Mouse (Mus musculus) liver, embryonic 15.5 days (tissue): Measurements from ENCODE around the gene Glis1. TPM values are rescaled to one million over a fixed set of nuclear protein-coding genes. Genes with fewer than 3 reads are reported as not detected.

Source experiments
- ATAC-seq: fragments of 200-750 bp; cut with Nextera tagmentation; 2 replicates; pipeline ENCODE4 v1.8.0; 2017; ENCODE audit warnings: moderate number of reproducible peaks, mild to moderate bottlenecking, moderate library complexity; ENCODE audit not compliant: insufficient read depth
- H3K27ac ChIP-seq: fragments of 300-500 bp; sonication (generic); replicated peaks from 2 replicates; pipeline ENCODE4 v1.5.1; 2015; ENCODE audit warnings: mild to moderate bottlenecking, inconsistent platforms
- H3K27me3 ChIP-seq: fragments of 300-500 bp; sonication (generic); 2 replicates; pipeline ENCODE4 v1.6.1; 2015; ENCODE audit warnings: mild to moderate bottlenecking, inconsistent platforms
- H3K36me3 ChIP-seq: fragments of 300-500 bp; sonication (generic); replicated peaks from 2 replicates; pipeline ENCODE4 v1.6.1; 2015; ENCODE audit warnings: moderate library complexity, mild to moderate bottlenecking, inconsistent platforms
- H3K4me1 ChIP-seq: fragments of 300-500 bp; sonication (generic); replicated peaks from 2 replicates; pipeline ENCODE4 v1.6.1; 2015; ENCODE audit warnings: inconsistent platforms
- H3K4me2 ChIP-seq: fragments of 300-500 bp; sonication (generic); 2 replicates; pipeline ENCODE4 v1.6.1; 2015; ENCODE audit warnings: moderate library complexity, mild to moderate bottlenecking, inconsistent platforms
- H3K4me3 ChIP-seq: fragments of 300-500 bp; sonication (generic); replicated peaks from 2 replicates; pipeline ENCODE4 v1.5.1; 2015; ENCODE audit warnings: mild to moderate bottlenecking, inconsistent platforms
- H3K9ac ChIP-seq: fragments of 300-500 bp; sonication (generic); 2 replicates; pipeline ENCODE4 v1.6.1; 2015; ENCODE audit warnings: moderate library complexity, mild to moderate bottlenecking, inconsistent platforms
- H3K9me3 ChIP-seq: fragments of 300-500 bp; sonication (generic); replicated peaks from 2 replicates; pipeline ENCODE4 v1.6.1; 2016; ENCODE audit warnings: inconsistent platforms
- WGBS: fragments of 180-500 bp; shearing (Covaris S2); methylation state at CpG from one replicate; pipeline ENCODE4 v1.1.7; 2015; ENCODE audit warnings: mixed read lengths; ENCODE audit not compliant: insufficient replicate concordance; 5-methylcytosine and 5-hydroxymethylcytosine counted together
- polyA plus RNA-seq: library from polyadenylated mRNA; unstranded; fragments of >200 nt; fragmentation: Nextera tagmentation; extraction: Ambion mirVana; gene quantifications from 2 replicates; pipeline ENCODE4 v1.2.1, GENCODE M21; 2015

Glis1 gene
- polyA plus RNA-seq, 1 experiment from 2014 or later, result 0.14 TPM

GRCm38 (mm10) chr4:107624951-107625350 lies 190.6 kb downstream of the Glis1 start:
- Histone ChIP-seq H3K27ac (no peak overlapping the region), H3K9ac (no peak overlapping the region), H3K9me3 (no peaks in the 10 kb centered on the region), H3K4me1 (no peaks in the 10 kb centered on the region), H3K36me3 (no peaks in the 10 kb centered on the region), H3K4me3 (no peak overlapping the region), H3K4me2 (no peak overlapping the region), H3K27me3 (peaks cover 11% of the 10 kb centered on the region; the same call in 1 of the 2 replicates)
- ATAC-seq, result no peak
- WGBS, result 60% methylated on average over 5 of the region's 5 CpGs

GRCm38 (mm10) chr4:107628226-107628625 lies 193.8 kb downstream of the Glis1 start:
- H3K4me2 ChIP-seq, result no peak overlapping the region
- ATAC-seq, result no peak
- H3K4me3 ChIP-seq, result no peak overlapping the region
- WGBS, result 26% methylated on average over 4 of the region's 4 CpGs
- no peaks in the 10 kb centered on the region for H3K9me3 ChIP-seq
- no peak overlapping the region for H3K27ac ChIP-seq
- no peaks in the 10 kb centered on the region for H3K4me1 ChIP-seq
- no peak overlapping the region for H3K9ac ChIP-seq
- no peaks in the 10 kb centered on the region for H3K36me3 ChIP-seq
- peaks cover 8% of the 10 kb centered on the region; the same call in 1 of the 2 replicates for H3K27me3 ChIP-seq

- Histone ChIP-seq H3K4me3 (no peak overlapping the region), H3K27ac (no peak overlapping the region), H3K27me3 (peaks cover 8% of the 10 kb centered on the region; the same call in 1 of the 2 replicates), H3K4me2 (no peak overlapping the region), H3K9me3 (no peaks in the 10 kb centered on the region), H3K4me1 (no peaks in the 10 kb centered on the region), H3K36me3 (no peaks in the 10 kb centered on the region), H3K9ac (no peak overlapping the region)
- 70% methylated on average over 17 of the region's 17 CpGs for whole genome bisulfite sequencing
- no peak for ATAC-seq
Measured at GRCm38 (mm10) chr4:107628921-107629411, 194.6 kb downstream of the Glis1 start.

- H3K4me2 ChIP-seq, result no peak overlapping the region
- no peak overlapping the region for H3K9ac ChIP-seq
- WGBS, result 55% methylated on average over 6 of the region's 6 CpGs
- no peaks in the 10 kb centered on the region for H3K9me3 ChIP-seq
- H3K4me1 ChIP-seq, result no peaks in the 10 kb centered on the region
- H3K27ac ChIP-seq, result no peak overlapping the region
- no peaks in the 10 kb centered on the region for H3K27me3 ChIP-seq
- ATAC-seq, result no peak
- no peaks in the 10 kb centered on the region for H3K36me3 ChIP-seq
- no peak overlapping the region for H3K4me3 ChIP-seq
Measured at GRCm38 (mm10) chr4:107634631-107635030, 200.2 kb downstream of the Glis1 start.

- Histone ChIP-seq H3K9me3 (no peaks in the 10 kb centered on the region), H3K4me3 (no peak overlapping the region), H3K9ac (no peak overlapping the region), H3K27me3 (no peaks in the 10 kb centered on the region), H3K4me2 (no peak overlapping the region), H3K27ac (no peak overlapping the region), H3K4me1 (no peaks in the 10 kb centered on the region), H3K36me3 (no peaks in the 10 kb centered on the region)
- 54% methylated on average over 6 of the region's 6 CpGs for WGBS
- ATAC-seq, result no peak; the same call in 1 of the 2 replicates
Measured at GRCm38 (mm10) chr4:107636099-107636498, 201.7 kb downstream of the Glis1 start.

GRCm38 (mm10) chr4:107637670-107638069 lies 203.3 kb downstream of the Glis1 start:
- no peak overlapping the region for H3K9ac ChIP-seq
- WGBS, result 40% methylated on average over 3 of the region's 3 CpGs
- no peak for ATAC-seq

GRCm38 (mm10) chr4:107638303-107638702 lies 203.9 kb downstream of the Glis1 start:
- H3K36me3 ChIP-seq, result no peaks in the 10 kb centered on the region
- H3K4me3 ChIP-seq, result no peak overlapping the region
- H3K27me3 ChIP-seq, result no peaks in the 10 kb centered on the region
- H3K27ac ChIP-seq, result no peak overlapping the region
- WGBS, result 72% methylated on average over 10 of the region's 10 CpGs
- H3K9ac ChIP-seq, result no peak overlapping the region
- no peaks in the 10 kb centered on the region for H3K4me1 ChIP-seq
- H3K9me3 ChIP-seq, result no peaks in the 10 kb centered on the region
- ATAC-seq, result no peak
- no peak overlapping the region for H3K4me2 ChIP-seq

More at GRCm38 (mm10) chr4:107637670-107638069, 203.3 kb downstream of the Glis1 start:
- Histone ChIP-seq H3K27me3 (no peaks in the 10 kb centered on the region), H3K9me3 (no peaks in the 10 kb centered on the region), H3K4me2 (no peak overlapping the region), H3K27ac (no peak overlapping the region), H3K36me3 (no peaks in the 10 kb centered on the region), H3K4me3 (no peak overlapping the region), H3K4me1 (no peaks in the 10 kb centered on the region)

GRCm38 (mm10) chr4:107641624-107642023 lies 207.2 kb downstream of the Glis1 start:
- WGBS, result 53% methylated on average over 4 of the region's 4 CpGs

GRCm38 (mm10) chr4:107648959-107649485 lies 214.6 kb downstream of the Glis1 start:
- Histone ChIP-seq H3K4me1 (peaks cover 11% of the 10 kb centered on the region), H3K36me3 (no peaks in the 10 kb centered on the region), H3K27ac (no peak overlapping the region), H3K4me3 (no peak overlapping the region), H3K4me2 (no peak overlapping the region), H3K9me3 (no peaks in the 10 kb centered on the region), H3K27me3 (0 out of 2 replicates have a peak, but pooled peaks cover 6% of the 10 kb centered on the region), H3K9ac (no peak overlapping the region)
- ATAC-seq, result no peak
- WGBS, result 51% methylated on average over 5 of the region's 5 CpGs

More at GRCm38 (mm10) chr4:107641624-107642023, 207.2 kb downstream of the Glis1 start:
- Histone ChIP-seq H3K36me3 (no peaks in the 10 kb centered on the region), H3K27ac (no peak overlapping the region), H3K9ac (no peak overlapping the region), H3K4me3 (no peak overlapping the region), H3K4me2 (no peak overlapping the region), H3K9me3 (no peaks in the 10 kb centered on the region), H3K27me3 (no peaks in the 10 kb centered on the region), H3K4me1 (no peaks in the 10 kb centered on the region)
- no peak for ATAC-seq

GRCm38 (mm10) chr4:107651021-107651496 lies 216.7 kb downstream of the Glis1 start:
- no peak for ATAC-seq
- Histone ChIP-seq H3K9ac (no peak overlapping the region), H3K4me1 (peaks cover 11% of the 10 kb centered on the region), H3K27me3 (0 out of 2 replicates have a peak, but pooled peaks cover 6% of the 10 kb centered on the region), H3K9me3 (no peaks in the 10 kb centered on the region), H3K4me2 (no peak overlapping the region), H3K4me3 (no peak overlapping the region), H3K27ac (no peak overlapping the region), H3K36me3 (no peaks in the 10 kb centered on the region)
- 39% methylated on average over 12 of the region's 12 CpGs for WGBS

GRCm38 (mm10) chr4:107652598-107653279 lies 218.3 kb downstream of the Glis1 start:
- H3K4me1 ChIP-seq, result peaks cover 11% of the 10 kb centered on the region
- H3K4me2 ChIP-seq, result peak overlapping the region; percentile 59
- H3K36me3 ChIP-seq, result no peaks in the 10 kb centered on the region
- peak overlapping the region; percentile 29 for H3K4me3 ChIP-seq
- no peaks in the 10 kb centered on the region for H3K9me3 ChIP-seq
- 3% methylated on average over 7 of the region's 7 CpGs for WGBS
- ATAC-seq, result peak; percentile 84
- 0 out of 2 replicates have a peak, but pooled peaks cover 6% of the 10 kb centered on the region for H3K27me3 ChIP-seq
- no peak overlapping the region for H3K27ac ChIP-seq
- no peak overlapping the region for H3K9ac ChIP-seq
